Mouse (Mus musculus): Measurements from ENCODE around the gene Anp32e.
A peak's percentile ranks its signal among the peaks of the same experiment; 100 is the strongest.
"Not testable (repeated sequence)": the region's sequence is repeated elsewhere in the genome, so short reads cannot be mapped to it uniquely, and the experiment has no call there.

The Anp32e gene

DNA sequence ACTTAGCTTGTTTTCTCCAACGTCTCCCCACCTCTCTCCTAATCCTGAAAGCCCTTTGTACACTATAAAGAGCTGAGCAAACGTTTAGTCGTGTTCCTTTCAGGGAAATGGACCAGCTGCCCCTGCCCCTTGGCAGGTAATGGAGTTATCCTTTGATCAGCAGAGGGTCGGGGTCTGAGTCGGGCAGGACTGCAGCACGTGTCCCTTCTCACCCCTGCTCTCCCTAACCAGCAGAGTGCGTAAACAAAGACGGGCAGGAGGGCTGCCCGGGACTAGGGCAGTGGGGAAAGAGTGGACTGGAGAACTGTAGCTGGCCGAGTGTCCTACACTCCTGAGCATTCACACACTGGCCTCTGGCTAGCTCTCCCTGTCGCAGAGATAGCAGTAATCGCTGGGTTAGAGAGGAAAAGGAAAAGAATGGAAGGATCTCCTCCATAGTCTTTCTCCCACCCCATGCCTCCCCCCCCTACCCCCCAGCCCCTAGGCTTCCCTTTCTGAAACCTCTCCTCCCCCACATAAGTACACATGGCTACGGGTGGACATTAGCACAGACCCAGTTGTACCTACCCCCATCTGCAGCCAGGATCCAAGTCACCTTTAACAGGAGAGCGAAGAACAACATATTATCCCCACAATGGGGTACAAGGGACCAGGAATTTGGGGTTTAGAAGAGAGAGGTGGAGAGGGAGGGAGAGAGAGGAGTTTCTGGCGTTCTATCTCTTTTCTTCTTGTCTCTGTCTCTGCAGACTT lies 25.1 kb upstream of the Anp32e start:
- DNase-seq (ENCODE audit: low read depth in 1 of 2, low spot score in 2 of 2): no peak

DNA sequence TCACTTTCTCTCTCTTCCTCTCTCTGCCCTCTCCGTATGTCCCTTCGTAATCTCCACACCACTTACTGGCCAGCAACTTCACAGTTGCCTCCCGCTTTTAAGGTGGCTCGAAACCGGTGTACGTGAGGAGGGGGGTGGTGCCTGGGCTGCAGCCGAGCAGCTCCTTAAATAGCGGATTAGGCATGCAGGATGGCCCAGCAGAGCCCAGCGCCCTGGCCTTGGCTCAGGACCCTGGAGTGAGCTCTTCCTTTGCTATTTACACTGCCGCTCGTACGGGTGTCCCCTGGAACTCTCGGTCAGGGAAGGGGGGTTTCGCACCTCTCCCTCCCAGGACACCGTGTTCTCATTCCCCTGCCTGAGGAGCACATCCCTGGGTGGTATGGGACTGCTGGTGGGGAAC lies 24.5 kb upstream of the Anp32e start, which contains the start of gene Car14:
Car14 (minus strand) TSS at position 124 of the 400 bp plus-strand sequence.
- no peak for DNase-seq (ENCODE audit: low read depth in 1 of 2, low spot score in 2 of 2)

DNA sequence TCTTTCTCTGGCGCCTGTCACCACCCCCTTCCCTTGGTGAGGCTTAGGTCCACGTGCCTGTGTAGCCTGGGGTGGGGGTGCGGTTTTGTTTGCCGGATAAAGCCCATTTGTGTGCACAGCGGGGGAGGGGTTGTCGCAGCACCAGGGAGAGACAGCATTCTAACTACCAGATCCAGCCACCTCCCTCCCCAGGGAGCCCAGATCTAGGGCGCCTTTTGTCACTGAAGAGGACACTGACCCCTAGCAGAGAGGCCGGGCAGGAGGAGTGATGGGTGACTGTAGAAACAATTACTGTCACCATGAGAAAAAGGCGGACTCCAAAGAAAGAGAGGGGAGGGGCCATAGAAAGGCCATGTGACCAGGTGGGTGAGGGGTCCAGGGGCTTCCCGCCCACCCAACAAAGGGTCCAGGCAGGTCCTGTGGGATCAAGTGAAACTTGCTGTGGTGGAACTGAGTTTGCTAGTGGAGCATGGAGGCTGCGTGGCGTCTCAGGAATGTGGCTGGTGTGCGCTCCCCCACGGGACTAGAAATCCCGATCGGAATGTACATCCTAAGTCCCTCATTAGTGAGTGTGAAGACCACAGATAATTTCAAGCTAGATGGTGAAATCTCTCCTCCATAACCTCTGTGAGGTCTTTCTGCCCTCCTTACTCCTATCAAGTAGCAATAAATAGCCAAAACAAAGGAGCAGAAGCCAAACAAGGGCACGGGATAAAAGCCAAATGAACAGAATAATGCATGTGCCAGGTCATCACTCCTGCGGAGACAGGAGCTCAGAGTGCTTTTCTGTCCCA lies 23.7 kb upstream of the Anp32e start:
- DNase-seq (ENCODE audit: low read depth in 1 of 2, low spot score in 2 of 2): no peak

DNA sequence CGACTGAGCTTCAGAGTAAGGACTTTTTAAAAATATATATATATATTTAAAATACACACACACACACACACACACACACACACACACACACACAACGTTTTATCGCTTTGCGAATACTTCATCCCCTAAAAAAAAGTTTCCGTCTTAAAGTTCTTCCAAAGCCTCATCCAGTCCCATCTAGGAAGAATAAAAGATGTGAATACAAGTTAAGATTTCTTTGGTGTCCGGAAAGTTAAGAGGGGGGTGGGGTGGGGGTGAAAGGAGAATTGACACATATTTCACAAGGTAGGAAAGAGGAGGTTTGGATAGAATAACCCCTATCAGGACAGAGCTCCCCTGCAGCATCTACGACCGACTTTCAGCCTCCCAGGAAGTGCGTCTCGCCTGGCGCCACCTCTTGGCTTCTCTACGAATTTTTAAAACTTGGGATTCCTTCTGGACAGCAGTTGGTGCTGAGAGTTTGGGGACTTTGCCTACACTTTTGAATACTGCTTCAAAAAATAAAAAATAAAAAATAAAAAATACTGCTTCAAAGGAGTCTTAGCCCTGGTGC lies 23.0 kb upstream of the Anp32e start:
- no peak for DNase-seq (ENCODE audit: low read depth in 1 of 2, low spot score in 2 of 2)

DNA sequence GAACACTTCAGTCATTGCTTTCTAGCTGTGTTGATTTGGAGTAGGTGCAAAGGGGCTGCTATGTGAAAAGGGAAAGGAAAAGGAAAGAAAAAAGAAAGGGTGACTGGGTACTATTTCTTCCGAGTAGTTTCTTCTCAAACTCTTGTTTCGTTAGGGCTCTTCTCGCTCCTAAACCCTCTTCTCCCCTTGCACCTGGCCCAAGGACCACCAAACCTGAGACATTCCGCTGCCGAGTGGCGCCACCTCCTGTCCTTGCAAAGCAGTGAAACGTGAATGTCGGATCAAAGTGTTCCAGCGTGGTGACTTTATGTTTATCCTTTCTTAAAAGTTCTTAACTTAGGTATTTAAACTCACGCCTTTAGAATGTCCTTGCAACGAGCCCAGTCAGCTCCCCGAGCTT lies 22.2 kb upstream of the Anp32e start:
- DNase-seq (ENCODE audit: low read depth in 1 of 2, low spot score in 2 of 2): no peak

DNA sequence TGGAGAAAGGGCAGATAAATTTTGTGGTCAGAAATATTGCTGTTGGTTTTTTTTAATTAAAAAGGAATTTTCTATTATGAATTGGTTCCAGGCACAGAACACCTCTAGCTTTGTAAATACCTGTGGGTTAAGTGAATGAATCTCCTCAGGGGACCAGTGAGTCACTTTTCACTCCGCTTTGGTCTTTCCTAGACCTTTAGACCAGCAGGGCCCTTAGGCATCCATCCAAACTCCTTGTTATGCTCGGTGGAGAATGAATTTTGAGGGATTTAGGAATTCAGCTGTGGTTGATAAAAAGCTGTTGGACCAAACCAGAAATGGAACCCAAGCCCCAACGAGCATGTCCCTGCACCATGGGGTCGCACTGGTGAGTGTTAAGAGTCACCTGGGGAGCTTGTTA lies 21.4 kb upstream of the Anp32e start:
- DNase-seq (ENCODE audit: low read depth in 1 of 2, low spot score in 2 of 2): no peak

DNA sequence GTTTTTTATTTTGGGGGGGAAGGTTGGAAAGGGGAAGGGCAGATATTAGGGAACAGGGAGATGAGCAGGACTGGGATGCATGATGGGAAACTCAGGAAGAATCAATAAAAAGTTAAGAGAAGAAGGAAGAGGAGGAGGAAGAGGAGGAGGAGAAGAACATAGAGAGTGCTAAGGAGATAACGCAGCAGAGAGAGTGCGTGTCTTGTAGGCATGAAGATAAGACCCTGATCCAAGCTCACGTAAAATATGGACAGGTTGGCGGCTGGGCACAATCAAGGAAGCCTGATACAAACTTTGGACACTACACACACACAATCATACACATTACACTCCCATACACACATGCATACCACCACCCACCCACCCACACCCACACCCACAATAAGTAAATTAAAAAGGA lies 14.3 kb upstream of the Anp32e start:
- DNase-seq (ENCODE audit: low read depth in 1 of 2, low spot score in 2 of 2): no peak

DNA sequence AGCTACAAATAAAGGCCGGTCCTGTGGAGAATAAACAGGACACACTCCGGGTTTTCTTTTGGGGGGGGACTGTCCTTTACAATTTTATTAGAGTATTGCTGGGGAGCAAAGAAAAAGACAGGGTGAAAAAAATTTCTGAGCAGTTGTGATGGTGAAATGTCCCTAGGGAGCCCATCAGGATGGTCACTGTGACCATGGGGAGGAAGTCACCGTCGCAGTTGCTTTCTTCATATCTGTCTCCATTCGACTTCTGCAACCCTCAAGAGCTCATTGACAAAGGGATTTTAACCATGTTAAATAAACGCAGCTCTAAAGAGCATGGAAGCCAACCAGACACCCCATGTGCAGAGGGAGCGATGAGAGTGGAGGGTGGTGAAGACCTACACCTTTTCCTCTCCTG lies 12.3 kb upstream of the Anp32e start:
- no peak for DNase-seq (ENCODE audit: low read depth in 1 of 2, low spot score in 2 of 2)

DNA sequence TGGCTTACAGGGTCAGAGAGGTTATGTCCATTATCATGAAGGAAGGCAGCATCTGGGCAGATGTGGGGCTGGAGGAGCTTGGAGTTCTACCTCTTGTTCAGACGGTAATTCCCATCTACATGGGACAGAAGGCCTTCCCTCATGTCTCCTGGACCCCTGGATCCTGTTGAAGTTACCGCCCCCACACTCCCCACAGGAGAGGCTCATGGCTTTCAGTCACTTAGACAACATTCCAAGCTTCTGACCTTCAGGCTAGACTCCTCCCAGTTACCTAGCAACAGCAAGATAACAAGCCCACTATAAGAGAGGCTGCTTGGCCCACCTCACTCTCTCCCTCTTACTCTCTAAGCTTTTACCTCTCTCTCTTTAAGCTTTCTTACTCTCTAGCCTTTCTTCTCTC lies 8.5 kb upstream of the Anp32e start:
- DNase-seq (ENCODE audit: low read depth in 1 of 2, low spot score in 2 of 2): not testable (repeated sequence)

DNA sequence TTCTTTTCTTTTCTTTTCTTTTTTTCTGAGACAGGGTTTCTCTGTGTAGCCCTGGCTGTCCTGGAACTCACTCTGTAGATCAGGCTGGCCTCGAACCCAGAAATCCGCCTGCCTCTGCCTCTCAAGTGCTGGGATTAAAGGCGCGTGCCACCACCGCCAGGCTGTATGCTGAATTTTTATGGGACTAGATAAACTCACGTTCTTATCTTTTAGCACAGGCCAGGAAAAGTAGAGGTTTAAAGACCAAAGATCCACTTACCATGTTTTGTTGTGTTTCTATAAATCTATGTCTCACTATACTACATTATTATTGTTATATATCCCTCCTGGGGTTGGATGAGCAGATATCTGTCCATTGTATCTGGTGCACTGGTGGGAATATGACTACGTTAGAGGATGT lies 5.6 kb upstream of the Anp32e start:
- DNase-seq (ENCODE audit: low read depth in 1 of 2, low spot score in 2 of 2): not testable (repeated sequence)

DNA sequence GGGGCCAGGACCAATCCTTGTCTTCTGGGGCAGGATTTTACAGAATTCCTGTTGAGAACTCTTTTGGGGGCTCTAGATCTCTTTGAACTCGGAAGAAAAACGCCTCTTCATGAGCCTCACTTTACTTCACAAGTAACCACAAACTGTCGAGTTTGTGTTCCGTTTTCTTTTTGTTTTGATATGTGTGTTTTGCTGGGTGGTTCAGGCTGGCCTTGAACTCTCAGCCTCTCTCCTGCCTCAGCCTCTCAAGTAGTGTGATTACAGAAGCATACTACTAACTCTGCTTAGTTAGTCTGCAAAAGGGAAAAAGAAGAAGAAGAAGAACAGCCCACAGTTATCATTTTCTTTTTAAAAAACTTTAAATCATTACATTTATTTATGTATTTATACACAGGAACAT lies 4.9 kb upstream of the Anp32e start:
- no peak for DNase-seq (ENCODE audit: low read depth in 1 of 2, low spot score in 2 of 2)

DNA sequence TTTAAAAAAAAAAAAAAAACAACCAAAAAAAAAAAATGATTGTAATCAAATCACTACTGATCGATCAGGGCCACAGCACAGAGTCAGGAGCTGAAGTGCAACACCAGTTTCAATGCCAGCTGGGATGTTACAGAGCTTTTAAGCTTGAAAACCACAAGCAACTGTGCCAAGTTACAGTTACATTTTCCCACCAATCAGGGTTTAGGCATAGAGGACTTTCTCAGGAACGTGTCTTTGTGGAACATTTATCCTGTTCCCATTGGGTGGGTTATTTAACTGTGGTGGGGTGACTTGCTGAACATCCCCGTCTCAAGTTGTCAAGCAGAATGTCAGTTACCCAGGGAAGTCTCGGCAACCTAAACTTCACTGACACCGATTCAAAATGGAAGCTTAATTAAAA lies 4.0 kb upstream of the Anp32e start:
- DNase-seq (ENCODE audit: low read depth in 1 of 2, low spot score in 2 of 2): no peak

DNA sequence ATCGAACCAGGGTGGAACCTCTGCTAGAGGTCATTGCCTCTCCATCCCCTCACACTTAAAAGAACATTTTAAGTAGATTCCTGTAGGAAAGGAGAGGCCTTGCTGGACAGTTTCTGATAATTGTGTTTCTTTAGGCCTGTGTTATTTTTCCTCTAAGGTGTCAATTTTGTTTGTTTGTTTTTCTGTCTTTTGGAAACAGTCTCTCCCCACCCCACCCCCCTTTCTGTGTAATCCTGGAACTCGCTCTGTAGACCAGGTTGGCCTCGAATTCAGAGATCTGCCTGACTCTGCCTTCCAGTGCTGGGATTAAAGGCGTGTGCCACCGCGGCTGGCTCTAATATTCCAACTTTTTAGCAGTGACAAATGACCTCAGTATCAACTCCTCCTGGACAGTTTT lies 787 bp upstream of the Anp32e start:
- DNase-seq (ENCODE audit: low read depth in 1 of 2, low spot score in 2 of 2): no peak

DNA sequence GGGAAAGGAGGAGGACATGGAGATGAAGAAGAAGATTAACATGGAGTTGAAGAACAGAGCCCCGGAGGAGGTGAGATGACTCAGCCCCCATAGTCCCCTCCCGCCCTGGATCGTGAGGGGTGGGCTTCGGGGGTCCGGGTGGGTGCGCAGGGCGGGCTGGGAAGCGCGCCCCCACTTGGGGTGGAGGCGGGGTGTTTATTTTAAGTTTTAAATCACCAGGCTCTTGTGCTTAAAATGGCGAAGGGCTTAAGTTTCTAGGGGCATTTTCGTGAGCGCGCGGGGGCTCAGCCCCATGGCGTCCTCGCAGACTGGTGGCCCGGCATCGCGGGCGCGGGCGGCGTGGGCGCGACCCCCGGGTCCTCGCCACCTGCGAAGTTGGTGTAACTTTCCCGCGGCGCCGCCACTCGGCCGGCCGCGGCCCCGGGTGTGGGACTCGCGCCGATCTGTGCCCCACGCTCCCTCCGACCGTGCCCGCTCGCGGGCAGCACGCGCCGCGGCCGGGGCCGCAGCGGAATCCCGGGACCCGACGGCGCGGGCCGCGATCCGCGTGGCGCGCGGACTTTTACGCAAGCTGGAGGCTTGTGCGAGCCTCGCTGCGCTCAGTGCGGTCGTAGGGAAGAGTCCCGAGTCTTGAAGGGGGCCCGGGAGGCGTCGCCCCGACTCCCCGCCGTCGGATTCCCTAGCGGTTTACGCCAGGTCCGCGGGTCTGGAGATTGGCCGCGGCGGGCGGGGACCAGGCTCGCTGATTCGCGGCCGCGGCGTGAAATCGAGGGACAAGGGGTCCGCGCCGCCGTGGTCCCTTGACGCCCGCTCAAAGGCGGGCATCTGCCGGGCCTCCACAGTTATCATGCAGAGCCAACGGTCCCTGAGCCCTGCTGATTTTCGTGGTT lies 780 bp downstream of the Anp32e start:
- peak in 1 of 2 experiments; percentile 35 for DNase-seq (ENCODE audit: low read depth in 1 of 2, low spot score in 2 of 2)

DNA sequence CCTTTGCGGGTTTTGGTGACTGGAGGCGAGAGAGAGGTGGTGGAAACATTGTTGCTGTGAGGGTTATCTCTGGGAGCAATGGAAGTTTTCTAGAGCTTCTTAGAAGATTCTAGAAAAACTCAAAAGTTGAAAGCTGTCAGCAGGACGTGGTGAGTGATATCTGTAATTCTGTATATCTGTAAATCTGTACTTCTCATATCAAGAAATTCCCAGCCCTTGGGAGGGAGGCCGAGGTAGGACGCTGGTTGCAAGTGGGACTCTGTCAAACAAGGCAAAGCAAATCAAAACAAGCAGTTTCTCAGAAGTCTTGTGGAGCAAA lies 1.4 kb downstream of the Anp32e start:
- DNase-seq (ENCODE audit: low read depth in 1 of 2, low spot score in 2 of 2): no peak

DNA sequence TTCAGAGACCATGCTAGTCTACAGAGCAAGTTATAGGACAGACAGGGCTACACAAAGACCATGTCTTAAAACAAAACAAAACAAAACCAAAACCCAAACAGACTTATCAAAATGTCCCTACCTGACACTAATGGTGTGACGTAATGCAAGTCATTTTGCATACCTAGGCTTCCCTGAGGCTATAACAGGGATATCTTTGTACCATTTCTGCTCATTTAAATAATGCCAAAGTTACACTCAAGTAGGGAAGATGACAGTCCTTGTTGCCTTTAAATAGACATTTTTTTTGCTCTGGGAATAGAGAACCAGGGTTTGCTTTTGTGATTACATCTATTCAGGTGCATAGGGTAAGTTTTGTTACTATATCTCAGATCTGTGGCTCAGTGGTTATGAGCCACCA lies 2.4 kb downstream of the Anp32e start:
- DNase-seq (ENCODE audit: low read depth in 1 of 2, low spot score in 2 of 2): no peak

DNA sequence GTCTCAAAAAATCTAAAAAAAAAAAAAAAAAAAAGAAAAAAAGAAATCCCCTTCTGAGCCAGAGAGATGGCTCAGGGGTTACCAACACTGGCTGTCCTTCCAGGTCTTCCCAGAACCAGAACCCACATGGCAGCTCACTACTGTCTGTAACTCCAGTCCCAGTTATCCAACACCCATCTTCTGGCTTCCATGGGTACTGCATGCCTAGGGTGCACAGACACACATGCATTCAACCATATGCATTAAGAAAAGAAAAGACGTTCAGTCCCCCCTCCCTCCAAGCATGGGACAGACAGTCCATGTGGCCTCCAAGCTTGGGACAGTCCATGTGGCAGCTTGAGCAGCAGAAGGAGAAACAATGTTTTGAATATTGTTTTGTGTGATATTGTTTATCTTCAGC lies 3.1 kb downstream of the Anp32e start:
- no peak for DNase-seq (ENCODE audit: low read depth in 1 of 2, low spot score in 2 of 2)

DNA sequence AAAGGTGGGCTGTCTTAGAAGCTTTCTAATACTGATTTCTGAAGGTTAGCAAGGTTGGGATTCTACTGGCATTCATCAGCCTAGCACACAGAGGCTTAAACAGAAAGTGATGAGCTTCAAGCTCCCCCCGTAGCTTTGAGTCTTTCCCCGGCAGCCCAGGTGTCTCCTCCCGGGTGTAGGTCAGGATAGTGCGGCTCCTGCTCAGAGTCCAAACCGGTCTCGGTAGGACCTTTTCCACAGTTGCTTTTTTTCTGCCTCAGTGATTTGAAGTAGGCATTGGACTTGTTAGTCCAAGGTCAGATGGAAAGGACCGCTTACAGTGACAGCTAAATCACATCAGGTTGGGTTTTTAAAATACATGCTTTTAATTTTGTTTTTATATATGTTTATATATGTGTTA lies 3.5 kb downstream of the Anp32e start:
- DNase-seq (ENCODE audit: low read depth in 1 of 2, low spot score in 2 of 2): no peak

DNA sequence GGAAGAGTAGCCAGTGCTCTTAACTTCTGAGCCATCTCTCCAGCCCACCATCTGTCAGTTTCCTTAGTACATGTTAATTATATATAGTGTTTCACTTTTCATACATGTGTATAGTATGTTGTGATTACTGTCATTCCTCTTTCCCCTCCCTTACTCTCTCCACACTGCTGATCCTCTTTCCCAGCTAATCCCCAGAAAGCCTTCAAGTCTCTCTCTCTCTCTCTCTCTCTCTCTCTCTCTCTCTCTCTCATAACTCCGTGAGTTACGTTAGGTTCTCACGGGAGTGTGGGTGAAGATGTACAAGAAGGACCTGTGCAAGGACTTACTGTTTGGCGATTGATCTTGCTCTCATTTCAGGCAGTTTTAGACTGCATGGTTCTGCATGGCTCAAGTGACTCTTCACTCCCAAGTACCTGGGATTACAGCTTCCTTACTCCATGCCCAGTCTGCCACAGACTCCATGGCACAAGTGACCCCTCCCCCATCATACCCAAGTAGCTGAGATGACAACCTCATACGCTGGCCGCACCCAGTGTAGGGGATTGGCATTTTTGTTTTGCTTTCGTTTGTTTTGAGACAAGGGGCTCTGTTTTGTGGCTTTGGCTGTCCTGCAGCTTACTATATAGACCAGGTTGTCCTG lies 4.2 kb downstream of the Anp32e start:
- no peak for DNase-seq (ENCODE audit: low read depth in 1 of 2, low spot score in 2 of 2)

DNA sequence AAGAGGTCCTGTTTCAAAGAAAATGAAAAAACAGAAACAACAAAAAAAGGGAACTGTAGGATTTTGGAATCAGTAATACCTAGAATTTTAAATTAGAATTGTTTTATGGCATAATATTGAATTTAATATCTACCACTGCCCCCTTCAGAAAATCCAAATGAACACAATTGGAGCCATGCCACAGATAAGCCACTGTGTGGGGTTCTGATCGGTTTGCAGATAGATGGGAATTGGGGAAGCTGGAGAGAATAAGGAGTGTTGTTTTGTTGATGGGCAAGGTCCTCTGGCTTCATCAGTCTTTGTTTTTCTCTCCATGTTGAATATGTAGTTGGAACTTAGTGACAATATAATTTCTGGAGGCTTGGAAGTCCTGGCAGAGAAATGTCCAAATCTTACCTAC lies 5.4 kb downstream of the Anp32e start:
- DNase-seq (ENCODE audit: low read depth in 1 of 2, low spot score in 2 of 2): no peak

DNA sequence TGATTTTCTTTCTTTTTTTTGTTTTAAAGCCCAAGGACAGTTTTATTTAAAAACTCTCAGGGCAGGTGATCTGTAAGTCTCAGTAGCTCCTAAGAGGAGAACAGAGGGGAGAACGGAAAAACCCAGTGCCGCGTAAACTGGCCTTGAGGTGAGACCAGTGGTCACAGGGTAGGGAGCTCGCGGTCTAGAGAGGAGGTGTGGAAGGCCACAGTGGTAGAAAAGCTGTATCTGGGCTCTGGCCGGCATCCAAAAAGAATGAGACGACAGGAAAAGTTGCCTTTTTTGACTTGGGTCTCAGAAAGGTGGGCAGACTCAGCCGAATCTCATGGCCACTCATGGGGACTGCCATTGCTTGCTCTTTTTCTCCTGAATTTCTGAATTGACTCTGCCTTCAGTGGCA lies 9.2 kb downstream of the Anp32e start:
- no peak for DNase-seq (ENCODE audit: low read depth in 1 of 2, low spot score in 2 of 2)

Data from monocyte, adult 2 months (primary cell).